Mouse (Mus musculus) frontal cortex, postnatal 25 days (tissue): Measurements from ENCODE around the gene Cacng3.
A peak's percentile ranks its signal among the peaks of the same experiment; 100 is the strongest.

Experiments
- DNase-seq, 2 experiments: peaks; one replicate each; pipeline ENCODE4 v3.0.0; 2022; ENCODE audit warnings: low spot score in 2 of 2

Cacng3 gene

GRCm38 (mm10) chr7:122670442-122670872 lies at the start of gene Cacng3:
Gene Cacng3, plus strand, starts transcription at chr7:122670492.
- no peak for DNase-seq

- no peak for DNase-seq
Measured at GRCm38 (mm10) chr7:122622125-122622774, 48.0 kb upstream of the Cacng3 start.

DNA sequence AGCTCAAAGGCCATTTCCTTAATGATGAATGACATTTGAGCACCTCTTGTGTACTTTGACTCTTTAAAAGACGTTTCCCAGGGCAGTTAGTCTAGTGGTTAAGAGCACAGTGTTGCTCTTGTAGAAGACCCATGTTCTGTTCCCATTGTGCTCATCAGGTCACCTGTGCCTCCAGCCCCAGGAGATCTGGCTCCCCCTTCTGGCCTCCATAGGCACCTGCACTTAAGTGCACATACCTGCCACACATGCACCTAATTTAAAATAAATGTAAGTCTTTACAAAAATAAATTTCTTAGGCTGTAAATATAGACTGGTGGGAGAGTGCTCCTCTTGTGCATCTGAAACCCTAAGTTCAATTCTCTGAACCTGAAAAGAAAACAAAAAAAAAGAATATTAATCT lies 46.5 kb upstream of the Cacng3 start:
- DNase-seq = no peak

DNA sequence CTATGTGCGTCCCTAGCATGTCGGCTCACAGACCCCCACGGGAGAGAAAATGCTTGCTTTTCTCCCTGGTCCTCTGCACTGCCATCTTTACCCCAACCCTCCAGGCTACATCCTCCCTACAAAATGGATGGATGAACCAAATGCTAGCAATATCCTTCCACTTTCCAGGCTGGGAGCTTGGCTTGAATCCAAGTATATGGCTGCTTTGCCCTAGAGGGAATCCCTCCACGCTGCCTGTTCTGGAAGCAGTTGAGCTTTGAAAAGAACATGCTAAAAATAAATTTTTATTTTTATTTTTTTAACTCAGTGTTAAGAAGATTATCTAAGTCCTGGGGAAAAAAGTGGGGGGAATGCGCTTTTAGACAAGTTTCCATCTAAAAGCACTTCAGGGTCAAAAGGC lies 42.2 kb upstream of the Cacng3 start:
- no peak for DNase-seq

GRCm38 (mm10) chr7:122630386-122630785 lies 39.9 kb upstream of the Cacng3 start:
- no peak for DNase-seq

- no peak for DNase-seq
Measured at GRCm38 (mm10) chr7:122631151-122631550, 39.1 kb upstream of the Cacng3 start.

- no peak for DNase-seq
Measured at GRCm38 (mm10) chr7:122632946-122633345, 37.3 kb upstream of the Cacng3 start.

DNA sequence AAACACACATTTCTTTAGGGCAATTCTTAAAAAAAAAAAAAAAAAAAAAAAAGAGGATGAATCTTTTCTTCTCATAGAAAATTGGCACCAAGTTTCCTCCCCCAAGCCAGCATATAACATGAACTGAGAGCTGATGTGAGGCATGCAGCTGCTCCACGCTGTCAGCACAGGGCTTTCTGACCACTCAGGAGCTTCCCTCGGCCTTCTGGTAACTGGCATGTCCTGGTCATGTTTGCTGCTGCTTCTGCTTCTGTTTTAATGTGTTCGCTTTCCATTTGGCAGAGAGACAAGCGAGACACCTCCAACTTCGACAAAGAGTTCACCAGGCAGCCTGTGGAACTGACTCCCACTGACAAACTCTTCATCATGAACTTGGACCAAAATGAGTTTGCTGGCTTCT lies 36.8 kb upstream of the Cacng3 start:
- no peak for DNase-seq

GRCm38 (mm10) chr7:122643676-122644075 lies 26.6 kb upstream of the Cacng3 start:
- DNase-seq = no peak

GRCm38 (mm10) chr7:122649306-122649705 lies 21.0 kb upstream of the Cacng3 start:
- no peak for DNase-seq

- DNase-seq = no peak
Measured at GRCm38 (mm10) chr7:122652523-122652922, 17.8 kb upstream of the Cacng3 start.

DNA sequence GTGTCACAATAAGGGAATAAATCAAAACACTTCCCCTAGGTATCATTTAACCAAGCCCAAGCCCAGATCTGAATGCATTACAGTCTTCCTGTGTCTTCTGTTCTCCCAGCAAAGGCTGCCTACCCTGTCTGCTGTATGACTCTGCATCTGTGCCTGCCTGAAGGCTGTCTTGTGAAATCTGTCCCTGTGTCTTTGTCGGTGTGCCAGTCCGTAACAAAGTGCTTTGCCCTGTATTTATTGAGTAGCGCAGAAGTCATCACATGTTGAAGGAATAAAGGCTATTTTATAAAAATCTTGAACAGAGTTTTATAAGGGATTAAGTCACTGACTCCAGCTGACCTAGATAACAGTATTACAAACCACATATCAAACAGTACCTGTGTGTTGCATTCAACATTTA lies 13.6 kb upstream of the Cacng3 start:
- no peak for DNase-seq

DNA sequence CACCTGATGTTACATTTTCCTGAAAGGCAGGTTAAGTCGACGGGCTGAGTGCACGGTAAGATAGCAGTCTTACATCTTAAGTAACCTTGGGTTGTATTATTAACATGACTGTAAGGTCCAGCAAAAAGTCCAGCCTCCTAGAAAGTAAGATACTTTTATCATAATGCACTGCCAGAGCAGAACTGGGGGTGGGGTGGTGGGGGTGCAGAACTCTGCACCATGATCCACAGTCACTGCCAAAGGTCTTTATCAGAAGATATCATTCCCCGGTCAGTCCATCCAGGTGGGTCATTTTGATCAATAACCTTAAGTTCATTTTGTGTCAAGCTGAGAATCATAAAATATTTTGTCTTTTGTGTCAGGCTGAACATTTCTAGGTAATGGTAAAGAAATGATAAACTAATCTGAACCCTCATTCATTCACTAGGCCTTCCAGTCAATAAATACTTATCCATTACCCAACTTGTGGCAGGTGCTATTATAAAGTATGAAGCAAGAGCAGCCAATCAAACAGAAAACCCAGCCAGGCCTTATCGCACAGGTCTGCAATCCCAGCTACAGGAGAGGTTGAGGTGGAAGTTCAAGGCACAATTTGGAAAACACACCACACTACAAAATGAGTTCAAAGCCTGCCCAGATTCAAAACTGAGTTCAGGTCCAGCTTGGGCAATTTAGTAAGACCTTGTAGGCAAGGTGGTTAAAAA lies 12.7 kb upstream of the Cacng3 start:
- no peak for DNase-seq

GRCm38 (mm10) chr7:122665311-122666049 lies 4.8 kb upstream of the Cacng3 start:
- no peak for DNase-seq

DNA sequence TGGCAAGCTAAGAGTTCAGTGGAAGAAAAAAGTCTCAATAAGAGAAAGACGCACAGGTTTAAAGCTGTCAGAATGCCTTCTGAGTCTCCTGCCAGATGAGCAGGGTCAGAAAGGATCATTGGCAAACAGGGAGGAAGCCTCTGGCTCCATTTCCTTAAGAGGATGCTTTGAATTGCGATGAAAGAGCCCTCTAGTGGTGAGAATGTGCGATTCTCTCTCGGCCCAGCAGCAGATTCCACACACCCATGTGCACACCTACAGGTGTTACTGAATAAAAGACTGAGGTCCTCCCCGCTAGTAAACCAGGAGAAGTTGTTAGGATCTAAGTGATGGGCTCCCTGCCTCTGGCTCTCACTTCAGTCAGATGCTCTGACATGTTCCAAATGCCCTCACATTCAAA lies 2.4 kb upstream of the Cacng3 start:
- peak in 1 of 2 experiments; percentile 25 for DNase-seq

DNA sequence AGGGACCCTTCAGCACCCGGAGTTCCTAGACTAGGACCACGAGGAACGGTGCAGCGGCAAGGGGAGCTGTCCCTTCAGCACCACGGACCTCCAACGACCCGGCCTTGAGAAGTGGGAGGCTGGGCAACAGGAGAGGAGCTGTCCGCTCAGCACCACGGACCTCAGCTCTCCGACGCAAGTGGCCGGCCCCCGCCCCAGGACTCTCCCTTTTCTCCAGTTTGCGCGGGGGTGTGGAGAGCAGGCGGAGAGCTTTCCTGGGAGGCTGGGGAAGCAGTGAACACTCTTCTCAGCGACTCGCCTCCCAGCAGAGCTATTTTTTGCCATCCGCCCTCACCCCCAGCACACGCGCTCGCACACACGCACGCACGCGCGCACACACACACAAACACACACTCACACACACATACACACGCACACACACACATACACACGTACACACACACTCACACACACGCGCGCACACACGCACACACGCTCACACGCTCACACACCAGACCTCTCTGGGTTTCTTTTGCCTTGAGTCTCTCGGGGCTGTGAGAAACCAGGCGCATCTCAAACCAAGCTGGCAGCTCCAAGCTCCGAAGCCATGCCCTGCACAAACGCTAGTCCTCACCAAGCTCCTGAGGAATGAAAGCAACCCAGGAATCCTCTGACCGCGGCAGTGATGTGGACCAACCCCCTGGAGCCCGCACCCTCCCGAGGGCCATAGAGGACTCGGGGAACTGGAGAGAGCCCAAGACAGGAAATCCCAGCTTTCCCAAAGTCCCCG lies 765 bp downstream of the Cacng3 start:
- DNase-seq = peak; percentile 68 to 70

DNA sequence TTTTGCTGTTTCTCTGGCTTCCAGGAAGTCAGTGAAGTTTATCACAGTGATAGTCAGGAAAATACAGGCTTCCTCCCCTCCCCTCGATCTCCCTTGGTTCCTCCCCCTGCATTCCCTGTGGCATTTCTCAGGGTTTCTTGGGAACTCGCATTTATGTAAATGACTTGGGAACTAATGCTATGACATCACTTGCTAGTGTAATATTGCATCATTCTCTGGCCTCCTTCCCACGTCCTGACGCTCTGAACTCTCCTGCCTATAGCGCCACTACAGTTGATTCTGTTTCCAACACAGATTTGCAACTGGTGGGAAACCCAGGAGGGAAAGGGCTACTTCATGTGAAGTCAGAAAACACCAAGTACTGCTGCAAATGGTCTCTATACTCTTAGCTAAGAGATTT lies 2.7 kb downstream of the Cacng3 start:
- peak in 1 of 2 experiments; percentile 13 for DNase-seq

GRCm38 (mm10) chr7:122675207-122675606 lies 4.9 kb downstream of the Cacng3 start:
- no peak for DNase-seq

DNA sequence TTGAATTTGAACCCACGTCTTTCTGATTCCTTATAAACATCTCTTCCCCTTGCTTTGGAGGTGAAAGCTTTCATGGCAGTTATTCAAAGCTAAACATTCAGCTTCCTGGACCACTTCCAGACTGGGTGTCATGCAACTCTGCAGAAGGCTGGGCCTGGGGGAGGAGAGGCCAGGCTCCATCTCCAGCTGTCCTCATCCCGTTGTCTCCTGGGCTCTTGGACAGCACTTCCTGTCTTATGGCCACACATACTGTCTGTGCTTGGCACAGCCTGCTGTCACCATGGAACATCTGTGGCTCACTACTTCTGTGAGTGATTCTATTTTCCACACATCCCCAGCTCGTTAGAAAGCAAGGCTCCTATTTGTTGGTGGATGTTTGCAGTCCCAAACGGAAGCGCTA lies 31.5 kb downstream of the Cacng3 start:
- DNase-seq = no peak

GRCm38 (mm10) chr7:122702443-122702842 lies 32.2 kb downstream of the Cacng3 start:
- no peak for DNase-seq

- no peak for DNase-seq
Measured at GRCm38 (mm10) chr7:122706736-122707135, 36.4 kb downstream of the Cacng3 start.

GRCm38 (mm10) chr7:122716299-122716698 lies 46.0 kb downstream of the Cacng3 start:
- no peak for DNase-seq
